Mouse (Mus musculus) erythroblast, embryonic 14.5 days (primary cell): Measurements from ENCODE around the gene Prkg1. TPM values are rescaled to one million over a fixed set of nuclear protein-coding genes. Genes with fewer than 3 reads are reported as not detected.

Experiments
- H3K27me3 ChIP-seq: 2 replicates; pipeline ENCODE4 v1.6.1; 2012; ENCODE audit warnings: inconsistent platforms; ENCODE audit not compliant: control insufficient read depth
- H3K36me3 ChIP-seq: 2 replicates; pipeline ENCODE4 v1.6.1; 2012; ENCODE audit warnings: mild to moderate bottlenecking, inconsistent platforms; ENCODE audit not compliant: control insufficient read depth
- H3K4me1 ChIP-seq: 2 replicates; pipeline ENCODE4 v1.6.1; 2012; ENCODE audit warnings: inconsistent platforms; ENCODE audit not compliant: control insufficient read depth
- H3K4me3 ChIP-seq: replicated peaks from 2 replicates; pipeline ENCODE3; 2012; ENCODE audit warnings: moderate library complexity, mild to moderate bottlenecking, inconsistent platforms
- H3K9me3 ChIP-seq: 2 replicates; pipeline ENCODE4 v1.6.1; 2012; ENCODE audit warnings: low read length, inconsistent platforms, mixed read lengths; ENCODE audit not compliant: control insufficient read depth
- GATA1 ChIP-seq: IDR thresholded peaks from 2 replicates; pipeline ENCODE4 v1.6.1; 2012; ENCODE audit warnings: low read length, inconsistent platforms, mixed read lengths
- TAL1 ChIP-seq: IDR thresholded peaks from 3 replicates; pipeline ENCODE4 v1.6.1; 2012; ENCODE audit warnings: low read length, inconsistent platforms, mixed read lengths
- polyA plus RNA-seq: library from polyadenylated mRNA; stranded (reverse); fragments of >175 nt; gene quantifications from 2 replicates; pipeline ENCODE4 v1.2.3, GENCODE M21; 2012

Gene Prkg1
- polyA plus RNA-seq, 1 experiment: not detected

DNA sequence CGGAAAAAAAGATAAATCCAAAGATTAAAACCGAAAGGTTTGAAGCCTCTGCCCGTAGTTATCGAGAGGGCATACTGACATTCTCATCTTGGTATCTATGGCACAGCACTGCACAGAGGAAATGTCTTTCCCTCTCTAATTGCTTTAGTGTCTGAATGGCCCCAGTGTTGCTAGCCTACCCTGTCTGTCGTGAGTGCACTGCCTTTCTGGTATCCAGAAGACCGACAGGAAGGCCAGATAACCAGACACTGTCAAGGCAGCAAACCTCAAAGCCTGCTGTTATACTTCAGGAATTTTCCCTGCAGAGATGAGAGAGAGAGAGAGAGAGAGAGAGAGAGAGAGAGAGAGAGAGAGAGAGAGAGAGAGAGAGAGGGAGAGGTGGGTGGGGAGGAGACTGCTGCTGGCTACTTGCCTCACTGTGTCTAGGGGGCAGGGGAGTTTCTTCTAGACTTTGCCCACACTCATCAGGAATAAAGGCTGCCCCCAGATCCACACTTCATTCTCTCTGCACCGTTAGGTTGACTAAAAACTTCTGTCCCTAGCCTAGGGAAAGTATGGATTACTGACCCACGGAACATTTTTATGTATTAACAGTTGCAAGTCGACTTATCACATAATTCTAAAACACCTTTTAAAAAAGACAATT is 10.1 kb downstream of the Prkg1 start:
- no peaks in the 10 kb centered on the region for H3K27me3 ChIP-seq
- no peaks in the 10 kb centered on the region for H3K9me3 ChIP-seq
- H3K4me1 ChIP-seq: no peaks in the 10 kb centered on the region
- TF ChIP-seq TAL1: no peak
- no peak for TF ChIP-seq GATA1
- H3K36me3 ChIP-seq: no peaks in the 10 kb centered on the region
- H3K4me3 ChIP-seq: no peak overlapping the region

DNA sequence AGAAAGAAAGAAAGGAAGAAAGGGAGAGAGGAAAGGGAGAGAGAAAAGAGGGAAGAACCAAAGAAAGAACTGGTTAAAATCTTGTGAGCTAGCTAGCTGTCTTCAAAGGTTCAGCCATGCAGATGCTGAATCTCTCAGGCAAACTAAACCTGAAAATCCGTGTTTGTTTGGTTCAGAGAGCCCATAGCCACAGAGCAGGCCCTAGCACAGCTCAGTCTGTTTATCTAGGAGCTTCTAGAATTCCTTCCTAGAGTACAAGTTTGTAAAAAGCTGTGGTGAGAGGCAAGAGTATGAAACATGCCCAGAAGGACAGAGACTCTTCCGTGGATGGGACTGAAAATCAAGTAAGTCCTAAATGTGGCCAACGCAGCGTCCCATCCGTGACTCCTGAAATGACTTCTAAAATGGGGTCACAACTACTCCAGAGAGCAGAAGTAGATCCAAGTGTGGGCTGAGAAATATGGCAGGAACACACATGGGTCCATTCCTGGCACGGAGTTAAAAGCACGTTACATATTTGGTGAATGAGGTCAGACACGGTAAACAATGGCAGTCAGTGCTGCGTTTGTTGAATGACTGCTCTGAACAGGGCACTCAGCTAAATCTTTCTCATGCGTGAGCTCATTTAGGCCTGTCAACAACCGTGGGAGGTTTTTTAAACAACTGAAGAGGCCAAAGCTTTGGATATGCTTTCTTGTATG is 13.7 kb downstream of the Prkg1 start:
- H3K9me3 ChIP-seq: no peaks in the 10 kb centered on the region

DNA sequence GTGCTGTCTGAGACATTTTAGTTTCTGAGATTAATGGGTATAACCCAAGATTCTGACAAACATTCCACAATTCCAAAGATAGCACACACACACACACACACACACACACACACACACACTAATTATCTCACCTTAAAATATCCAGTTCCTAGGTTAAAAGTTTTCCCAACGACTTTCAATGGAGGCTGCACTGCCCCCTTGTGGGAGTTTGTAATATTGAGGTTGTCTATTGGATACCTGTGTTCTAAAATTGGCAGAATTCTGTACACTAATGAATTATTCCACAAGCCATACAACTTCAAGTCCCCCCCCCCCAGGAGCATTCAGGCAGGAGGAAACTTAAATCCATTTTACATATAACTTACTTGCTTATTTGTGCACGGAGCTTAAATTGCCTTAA is 18.2 kb downstream of the Prkg1 start:
- no peak overlapping the region for H3K4me3 ChIP-seq
- no peaks in the 10 kb centered on the region for H3K9me3 ChIP-seq
- H3K27me3 ChIP-seq: no peaks in the 10 kb centered on the region
- H3K36me3 ChIP-seq: no peaks in the 10 kb centered on the region
- no peaks in the 10 kb centered on the region for H3K4me1 ChIP-seq
- TF ChIP-seq TAL1: no peak
- TF ChIP-seq GATA1: no peak

More for the DNA sequence above, 13.7 kb downstream of the Prkg1 start:
- H3K27me3 ChIP-seq: no peaks in the 10 kb centered on the region
- no peaks in the 10 kb centered on the region for H3K4me1 ChIP-seq
- H3K4me3 ChIP-seq: no peak overlapping the region
- no peak for TF ChIP-seq TAL1
- no peak for TF ChIP-seq GATA1
- no peaks in the 10 kb centered on the region for H3K36me3 ChIP-seq

DNA sequence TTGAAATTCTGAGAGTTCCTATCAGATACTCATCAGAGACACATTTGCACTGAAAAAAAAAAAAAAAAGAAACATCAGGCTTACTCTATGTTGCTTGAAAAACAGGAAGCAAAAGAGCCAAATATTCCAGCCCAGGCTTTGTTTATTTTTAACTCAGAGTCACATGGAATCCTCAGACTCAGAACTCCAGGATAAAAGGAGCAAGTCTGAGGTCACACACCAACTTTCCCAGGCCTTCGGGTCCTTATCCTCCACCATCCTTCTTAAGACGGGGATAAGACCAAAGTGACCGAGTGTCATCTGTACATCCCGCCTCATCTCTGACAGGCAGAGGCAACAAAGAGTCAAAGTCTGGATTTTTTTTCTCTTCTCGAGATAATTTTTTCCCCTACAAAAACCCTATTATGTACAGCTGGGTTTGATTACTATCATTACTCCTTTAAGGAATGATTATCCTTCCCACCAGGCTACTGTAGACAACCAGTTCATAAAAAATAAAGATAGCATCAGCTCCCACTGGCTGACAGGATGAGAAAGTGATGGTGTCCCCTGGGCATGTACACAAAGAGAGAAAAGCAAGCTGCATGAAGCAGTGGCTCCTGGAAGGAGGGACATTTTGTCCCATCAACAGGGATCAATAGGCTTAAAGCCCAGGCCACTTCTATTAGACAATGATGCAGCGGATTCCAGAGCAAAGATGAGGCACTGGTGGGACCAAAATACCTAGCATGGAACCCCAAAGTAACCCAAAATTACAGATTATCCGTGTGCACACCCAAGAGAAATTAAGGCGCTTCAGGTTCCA is 21.4 kb downstream of the Prkg1 start:
- TF ChIP-seq GATA1 (no peak), TAL1 (no peak)

DNA sequence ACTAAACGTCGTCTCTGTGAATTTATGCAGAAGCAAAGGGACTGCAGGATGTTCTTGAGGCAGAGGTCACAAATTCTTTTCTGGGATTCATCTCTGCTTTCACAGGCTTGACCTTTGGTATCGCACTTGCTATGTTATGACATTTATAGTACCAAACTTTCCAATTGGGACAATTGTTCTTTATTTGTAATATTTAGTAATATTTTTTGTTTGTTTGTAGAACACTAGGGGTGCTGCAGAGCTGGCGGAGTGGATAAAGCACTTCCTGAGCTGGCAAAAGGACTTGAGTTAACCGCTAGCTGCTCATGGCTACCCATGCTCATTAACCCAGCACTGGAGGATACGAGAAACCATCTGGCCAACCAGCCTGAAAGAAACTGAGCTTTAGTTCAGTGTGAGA is 49.9 kb downstream of the Prkg1 start:
- no peaks in the 10 kb centered on the region for H3K9me3 ChIP-seq
- no peak overlapping the region for H3K4me3 ChIP-seq
- TF ChIP-seq TAL1 (no peak), GATA1 (no peak)
- no peaks in the 10 kb centered on the region for H3K4me1 ChIP-seq
- no peaks in the 10 kb centered on the region for H3K36me3 ChIP-seq
- no peaks in the 10 kb centered on the region for H3K27me3 ChIP-seq

More for the DNA sequence above, 21.4 kb downstream of the Prkg1 start:
- no peaks in the 10 kb centered on the region for H3K36me3 ChIP-seq
- H3K4me1 ChIP-seq: no peaks in the 10 kb centered on the region
- no peaks in the 10 kb centered on the region for H3K9me3 ChIP-seq
- no peak overlapping the region for H3K4me3 ChIP-seq
- H3K27me3 ChIP-seq: no peaks in the 10 kb centered on the region

DNA sequence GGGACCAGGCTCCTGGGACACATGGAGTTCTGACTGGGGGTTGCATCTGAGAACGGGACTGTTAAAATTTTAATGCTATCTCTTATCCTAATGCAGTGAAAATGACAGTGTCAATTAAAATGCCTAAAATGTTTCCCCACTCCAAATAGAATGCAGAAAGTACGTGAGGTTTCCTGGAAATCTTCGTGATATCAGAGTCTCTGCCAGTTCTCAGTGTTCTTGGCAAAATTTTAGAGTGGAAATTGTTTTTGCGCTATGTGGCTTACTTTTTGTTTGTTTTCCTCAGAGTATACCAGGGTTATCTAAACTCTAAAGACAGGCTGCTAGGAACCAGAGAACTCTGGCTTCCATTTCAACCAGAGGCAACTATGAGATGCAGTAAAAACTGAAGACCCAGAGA is 50.4 kb downstream of the Prkg1 start:
- Histone ChIP-seq H3K4me3 (no peak overlapping the region), H3K9me3 (no peaks in the 10 kb centered on the region), H3K27me3 (no peaks in the 10 kb centered on the region), H3K36me3 (no peaks in the 10 kb centered on the region), H3K4me1 (no peaks in the 10 kb centered on the region)
- no peak for TF ChIP-seq TAL1
- TF ChIP-seq GATA1: no peak

DNA sequence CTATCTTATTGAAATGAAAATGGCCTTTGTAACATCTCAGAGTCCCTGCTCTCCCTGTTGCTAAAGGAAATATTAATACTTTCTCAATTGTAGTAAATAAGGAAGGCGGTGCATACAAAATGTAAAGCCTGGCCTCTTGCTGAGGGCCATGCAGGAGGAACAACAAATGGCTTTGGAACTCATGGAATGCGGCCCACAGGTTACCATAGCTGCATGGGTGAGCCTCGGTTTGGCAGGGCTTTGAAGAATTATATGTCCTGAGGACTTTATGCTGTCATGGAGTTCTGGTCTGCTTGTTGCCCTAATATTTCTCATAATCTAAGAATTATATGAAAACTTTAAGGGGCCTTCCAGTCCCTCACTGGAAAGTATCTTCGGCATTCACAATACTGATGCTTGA is 51.5 kb downstream of the Prkg1 start:
- no peak overlapping the region for H3K4me3 ChIP-seq
- TF ChIP-seq GATA1 (no peak), TAL1 (no peak)
- no peaks in the 10 kb centered on the region for H3K4me1 ChIP-seq
- H3K36me3 ChIP-seq: no peaks in the 10 kb centered on the region
- H3K27me3 ChIP-seq: no peaks in the 10 kb centered on the region
- no peaks in the 10 kb centered on the region for H3K9me3 ChIP-seq

DNA sequence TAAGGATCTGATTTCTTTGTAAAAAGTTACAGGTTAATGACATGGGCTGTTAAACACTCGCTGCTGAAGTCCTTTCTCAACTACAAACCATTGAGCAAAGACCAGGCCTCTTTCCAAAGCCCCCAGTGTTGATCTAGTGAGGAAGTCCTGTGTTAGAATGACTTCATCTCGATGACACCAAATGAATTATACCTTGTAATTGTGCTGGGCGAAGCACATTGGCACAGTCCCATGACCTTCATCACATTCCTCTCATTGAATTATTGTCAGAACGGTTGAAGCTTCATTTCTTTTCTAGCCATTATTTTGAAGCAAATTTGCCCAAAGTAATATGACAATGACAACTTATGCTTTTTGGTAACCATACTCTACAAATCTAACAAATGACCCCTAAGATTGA is 54.5 kb downstream of the Prkg1 start:
- H3K27me3 ChIP-seq: no peaks in the 10 kb centered on the region
- H3K36me3 ChIP-seq: no peaks in the 10 kb centered on the region
- TF ChIP-seq TAL1: no peak
- no peak for TF ChIP-seq GATA1
- no peaks in the 10 kb centered on the region for H3K4me1 ChIP-seq
- no peak overlapping the region for H3K4me3 ChIP-seq
- no peaks in the 10 kb centered on the region for H3K9me3 ChIP-seq

DNA sequence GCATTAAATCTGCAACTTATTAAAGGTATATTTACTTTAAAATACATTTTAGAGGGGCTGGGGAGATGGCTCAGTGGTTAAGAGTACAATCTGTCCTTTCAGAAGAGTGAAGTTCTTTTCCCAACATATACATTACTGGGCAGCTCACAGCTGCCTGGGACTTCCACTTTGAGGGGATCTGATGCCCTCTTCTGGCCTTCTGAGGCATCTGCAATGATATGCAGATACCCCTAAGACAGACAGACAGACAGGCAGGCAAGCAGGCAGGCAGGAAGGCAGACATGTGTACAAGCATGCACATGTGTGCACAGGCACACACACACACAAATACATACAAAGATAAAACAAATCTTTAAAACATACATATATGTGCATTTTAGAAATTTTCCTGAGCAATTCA is 60.8 kb downstream of the Prkg1 start:
- TF ChIP-seq TAL1: no peak
- TF ChIP-seq GATA1: no peak
- H3K4me1 ChIP-seq: no peaks in the 10 kb centered on the region
- H3K9me3 ChIP-seq: no peaks in the 10 kb centered on the region
- no peaks in the 10 kb centered on the region for H3K36me3 ChIP-seq
- H3K27me3 ChIP-seq: no peaks in the 10 kb centered on the region
- H3K4me3 ChIP-seq: no peak overlapping the region
